Mouse (Mus musculus): Measurements from ENCODE around the gene Sirt3. TPM values are rescaled to one million over a fixed set of nuclear protein-coding genes. Genes with fewer than 3 reads are reported as not detected.
A peak's percentile ranks its signal among the peaks of the same experiment; 100 is the strongest.

Sirt3 gene
- total and polyA plus RNA-seq, 2 experiments from 2014 or later = 71.6 to 75.6 TPM

DNA sequence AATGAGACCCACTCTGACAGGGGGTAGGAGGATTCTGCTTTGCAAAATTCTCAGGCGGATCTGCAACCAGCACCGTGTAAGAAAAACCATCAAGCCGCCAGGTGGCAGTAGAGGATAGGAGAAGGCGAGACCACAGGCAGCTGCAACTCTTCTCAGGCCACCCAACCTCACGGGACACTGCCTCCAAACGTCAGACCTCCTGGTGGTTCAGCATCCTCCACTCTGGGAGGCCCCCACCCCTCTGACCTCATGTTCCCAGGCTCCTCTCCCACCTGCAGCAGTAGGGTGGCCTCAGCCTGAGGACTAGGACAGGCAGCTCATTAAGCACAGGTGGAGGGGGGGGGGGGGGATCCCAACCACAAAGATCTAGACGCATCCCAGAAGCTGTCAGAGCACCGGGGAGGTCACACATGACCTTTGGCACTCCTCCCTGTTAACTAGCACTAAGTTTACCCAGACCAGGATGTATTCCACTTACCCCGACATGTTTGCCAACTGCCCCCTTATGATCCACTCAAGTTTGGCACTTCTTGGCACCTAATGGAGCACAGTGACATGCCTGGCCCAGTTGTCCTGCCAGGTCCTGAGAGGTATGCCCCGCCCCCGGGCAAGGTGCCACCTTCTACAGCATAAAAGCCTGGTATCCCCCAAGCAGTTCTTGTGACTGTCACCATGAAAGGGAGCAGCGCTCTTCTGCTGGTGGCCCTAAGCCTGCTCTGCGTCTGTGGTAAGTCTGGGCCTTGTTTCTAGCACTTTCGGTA, 37.0 kb downstream of the Sirt3 start, which contains the start of gene Scgb1c1:
Gene Scgb1c1, plus strand, starts transcription at position 643 of the 761 bp plus-strand sequence.
- 30% methylated on average over 14 of the region's 14 CpGs for WGBS
- H3K4me3 ChIP-seq (ENCODE audit: low read length) = no peak within 1 kb of the TSS
- H3K4me1 ChIP-seq (ENCODE audit: insufficient read depth, low read length) = no peaks in the 10 kb centered on the region
- no peaks in the 10 kb centered on the region for H3K36me3 ChIP-seq (ENCODE audit: insufficient read depth, low read length)
- DNase-seq (ENCODE audit: low spot score) (peak; percentile 88), ATAC-seq (peak; percentile 88)
- H3K27ac ChIP-seq = no peak within 1 kb of the TSS
- H3K9me3 ChIP-seq (ENCODE audit: low read length) = no peaks in the 10 kb centered on the region
- no peak within 1 kb of the TSS for H3K9ac ChIP-seq (replicated peaks; ENCODE audit: low read length)
- TF ChIP-seq CTCF (IDR thresholded peaks at IDR 0.05; ENCODE audit: low read depth) = peak; percentile 90
- H3K4me2 ChIP-seq (ENCODE audit: low read depth, low read length) = no peak within 1 kb of the TSS
- H3K27me3 ChIP-seq (ENCODE audit: insufficient read depth, low read length) = peaks cover 4% of the 10 kb centered on the region; the same call in 1 of the 2 replicates

DNA sequence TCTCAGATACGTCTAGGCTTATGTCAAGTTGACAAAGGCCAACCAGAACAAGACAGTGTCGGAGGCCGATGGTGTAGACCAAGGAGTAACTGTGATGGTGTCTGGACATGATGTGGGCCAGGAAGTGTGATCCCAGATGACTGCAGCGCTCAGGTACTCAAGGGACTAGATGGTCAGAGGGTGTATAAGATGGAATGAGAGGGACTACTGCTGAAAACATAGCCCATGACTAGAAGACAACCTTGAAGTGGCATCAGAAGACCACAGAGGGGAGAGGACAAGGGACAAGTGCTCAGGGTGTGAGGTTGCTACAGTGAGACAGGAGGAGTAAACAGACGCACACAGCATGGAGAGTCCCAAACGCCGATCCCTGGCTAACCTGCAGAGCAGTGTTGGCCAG, 38.3 kb downstream of the Sirt3 start:
- Histone ChIP-seq H3K27me3 (ENCODE audit: insufficient read depth, low read length) (peaks cover 4% of the 10 kb centered on the region; the same call in 1 of the 2 replicates), H3K9me3 (ENCODE audit: low read length) (no peaks in the 10 kb centered on the region), H3K27ac (no peak overlapping the region), H3K4me1 (ENCODE audit: insufficient read depth, low read length) (no peaks in the 10 kb centered on the region), H3K4me2 (ENCODE audit: low read depth, low read length) (no peak overlapping the region), H3K4me3 (ENCODE audit: low read length) (no peak overlapping the region), H3K36me3 (ENCODE audit: insufficient read depth, low read length) (no peaks in the 10 kb centered on the region), H3K9ac (replicated peaks; ENCODE audit: low read length) (no peak overlapping the region)
- no peak for DNase-seq (ENCODE audit: low spot score)
- no peak for TF ChIP-seq CTCF (IDR thresholded peaks at IDR 0.05; ENCODE audit: low read depth)
- no peak for ATAC-seq
- WGBS = 79% methylated on average over 7 of the region's 7 CpGs

DNA sequence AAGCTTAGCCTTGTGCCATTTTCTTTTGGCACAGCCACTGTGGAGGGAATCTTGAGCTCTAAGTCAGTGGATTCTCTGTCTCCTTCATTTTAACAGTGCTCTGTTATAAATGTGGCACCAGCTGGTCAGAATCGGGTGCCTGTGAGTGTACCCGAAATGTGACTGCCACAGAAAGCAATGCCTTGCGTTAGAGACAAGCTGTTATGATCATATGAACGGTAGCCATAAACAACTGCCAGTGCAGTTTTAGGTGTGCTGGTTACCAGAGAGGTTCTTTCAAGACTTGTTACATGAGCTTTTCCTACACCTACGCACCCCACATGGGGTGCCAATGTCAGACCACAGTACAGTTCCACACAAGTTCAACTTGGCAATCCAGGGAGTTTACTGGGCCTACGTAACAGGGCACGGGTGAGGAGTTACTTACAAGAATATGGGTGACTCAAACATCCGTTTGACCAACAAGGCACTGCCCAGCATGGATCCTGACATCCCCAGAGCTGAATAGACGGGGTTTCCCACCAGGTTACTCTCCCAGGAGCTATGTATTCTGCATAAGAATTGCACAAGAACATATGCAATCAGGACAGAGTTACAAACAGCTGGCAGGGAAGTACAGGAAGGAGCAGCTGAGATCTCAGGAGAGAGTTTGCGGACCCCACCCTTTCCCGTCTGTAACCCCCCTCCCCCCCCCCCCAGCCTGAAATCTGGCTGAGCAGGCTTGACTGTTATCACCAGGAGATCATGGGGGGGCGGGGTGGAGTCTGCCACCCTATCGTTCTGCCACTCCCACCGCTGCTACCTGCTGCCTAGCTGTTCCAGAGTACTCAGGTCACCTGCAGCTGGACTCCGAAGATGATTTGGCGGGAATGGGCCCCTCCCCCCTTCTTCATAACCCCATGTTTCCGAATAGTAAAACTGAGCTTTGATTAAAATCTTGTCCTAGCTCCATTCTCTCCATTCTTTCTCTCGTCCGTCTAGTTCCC, 41.1 kb downstream of the Sirt3 start:
- H3K4me2 ChIP-seq (ENCODE audit: low read depth, low read length) = no peak overlapping the region
- 44% methylated on average over 18 of the region's 19 CpGs for WGBS
- H3K36me3 ChIP-seq (ENCODE audit: insufficient read depth, low read length) = no peaks in the 10 kb centered on the region
- H3K4me3 ChIP-seq (ENCODE audit: low read length) = no peak overlapping the region
- ATAC-seq = no peak
- no peaks in the 10 kb centered on the region for H3K4me1 ChIP-seq (ENCODE audit: insufficient read depth, low read length)
- H3K27me3 ChIP-seq (ENCODE audit: insufficient read depth, low read length) = peaks cover 4% of the 10 kb centered on the region; the same call in 1 of the 2 replicates
- no peak for TF ChIP-seq CTCF (IDR thresholded peaks at IDR 0.05; ENCODE audit: low read depth)
- no peaks in the 10 kb centered on the region for H3K9me3 ChIP-seq (ENCODE audit: low read length)
- H3K27ac ChIP-seq = no peak overlapping the region
- DNase-seq (ENCODE audit: low spot score) = no peak
- no peak overlapping the region for H3K9ac ChIP-seq (replicated peaks; ENCODE audit: low read length)

DNA sequence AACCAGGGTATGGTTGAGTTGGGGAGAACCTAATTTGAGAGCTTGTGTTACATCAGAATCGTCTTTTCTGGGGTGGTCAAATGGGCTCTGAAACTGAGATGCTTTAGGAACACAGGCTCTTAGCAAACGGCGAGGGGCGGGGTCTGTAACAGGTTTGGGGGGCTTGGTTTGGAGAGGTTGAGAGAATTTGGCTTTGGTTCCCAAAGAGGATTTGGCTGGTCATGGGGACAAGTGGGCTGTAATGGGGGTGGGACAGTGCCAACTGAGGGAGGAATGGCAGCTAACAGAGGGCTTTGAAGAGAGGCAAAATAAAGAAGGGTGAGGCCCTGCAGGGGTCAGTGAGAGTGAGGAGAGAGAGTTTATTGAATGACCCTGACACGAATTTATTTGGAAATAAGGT, 42.6 kb downstream of the Sirt3 start:
- H3K27me3 ChIP-seq (ENCODE audit: insufficient read depth, low read length) = peaks cover 4% of the 10 kb centered on the region; the same call in 1 of the 2 replicates
- DNase-seq (ENCODE audit: low spot score) (no peak), ATAC-seq (no peak)
- no peaks in the 10 kb centered on the region for H3K36me3 ChIP-seq (ENCODE audit: insufficient read depth, low read length)
- WGBS = 57% methylated on average over 5 of the region's 5 CpGs
- H3K9me3 ChIP-seq (ENCODE audit: low read length) = no peaks in the 10 kb centered on the region
- H3K9ac ChIP-seq (replicated peaks; ENCODE audit: low read length) = no peak overlapping the region
- H3K4me3 ChIP-seq (ENCODE audit: low read length) = no peak overlapping the region
- no peak for TF ChIP-seq CTCF (IDR thresholded peaks at IDR 0.05; ENCODE audit: low read depth)
- no peak overlapping the region for H3K27ac ChIP-seq
- H3K4me1 ChIP-seq (ENCODE audit: insufficient read depth, low read length) = no peaks in the 10 kb centered on the region
- H3K4me2 ChIP-seq (ENCODE audit: low read depth, low read length) = no peak overlapping the region

DNA sequence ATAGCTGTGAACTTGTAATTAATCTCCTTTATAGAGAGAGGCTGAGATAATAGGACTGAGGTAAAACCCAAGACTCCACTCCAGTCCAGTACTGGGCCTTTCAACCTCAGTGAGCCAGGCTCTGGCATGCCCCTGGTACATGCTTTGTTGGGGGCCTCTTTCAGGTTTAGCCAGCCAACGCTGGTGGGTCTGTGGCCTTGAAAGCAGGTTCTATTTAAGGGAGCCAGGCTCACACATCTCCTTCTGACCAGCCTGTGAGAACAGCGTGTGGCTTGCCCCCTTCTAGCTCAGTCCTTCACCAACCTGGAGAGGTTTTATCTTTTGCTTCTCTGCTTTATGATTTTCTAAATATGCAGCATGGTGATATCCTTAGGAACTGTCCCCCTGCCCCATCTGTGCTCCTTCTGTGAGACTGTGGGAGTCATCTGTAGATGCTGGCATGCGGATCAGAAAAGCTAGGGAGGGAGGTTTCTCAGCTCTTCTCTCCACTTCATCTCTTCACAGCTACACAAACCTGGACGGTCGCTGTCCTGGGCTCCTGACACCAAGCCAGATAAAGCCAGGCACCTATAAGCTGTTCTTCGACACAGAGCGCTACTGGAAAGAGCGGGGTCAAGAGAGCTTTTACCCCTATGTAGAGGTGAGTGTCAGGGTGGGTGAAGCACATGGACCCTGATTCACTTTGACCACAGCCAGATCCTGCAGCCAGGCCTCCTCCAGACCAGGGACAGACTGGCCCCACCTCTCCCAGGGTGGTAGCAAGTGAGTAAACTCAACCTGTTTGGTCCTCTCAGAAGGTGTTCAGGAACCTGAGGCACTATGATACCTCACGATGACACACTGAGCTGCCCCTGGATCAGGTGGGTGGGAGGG, 45.6 kb downstream of the Sirt3 start:
- no peak overlapping the region for H3K27ac ChIP-seq
- no peaks in the 10 kb centered on the region for H3K4me1 ChIP-seq (ENCODE audit: insufficient read depth, low read length)
- H3K4me3 ChIP-seq (ENCODE audit: low read length) = no peak overlapping the region
- DNase-seq (ENCODE audit: low spot score) (no peak), ATAC-seq (no peak)
- H3K9ac ChIP-seq (replicated peaks; ENCODE audit: low read length) = no peak overlapping the region
- peaks cover under 1% of the 10 kb centered on the region; the same call in 1 of the 2 replicates for H3K27me3 ChIP-seq (ENCODE audit: insufficient read depth, low read length)
- no peaks in the 10 kb centered on the region for H3K9me3 ChIP-seq (ENCODE audit: low read length)
- no peaks in the 10 kb centered on the region for H3K36me3 ChIP-seq (ENCODE audit: insufficient read depth, low read length)
- WGBS = 83% methylated on average over 9 of the region's 9 CpGs
- no peak for TF ChIP-seq CTCF (IDR thresholded peaks at IDR 0.05; ENCODE audit: low read depth)
- H3K4me2 ChIP-seq (ENCODE audit: low read depth, low read length) = no peak overlapping the region

DNA sequence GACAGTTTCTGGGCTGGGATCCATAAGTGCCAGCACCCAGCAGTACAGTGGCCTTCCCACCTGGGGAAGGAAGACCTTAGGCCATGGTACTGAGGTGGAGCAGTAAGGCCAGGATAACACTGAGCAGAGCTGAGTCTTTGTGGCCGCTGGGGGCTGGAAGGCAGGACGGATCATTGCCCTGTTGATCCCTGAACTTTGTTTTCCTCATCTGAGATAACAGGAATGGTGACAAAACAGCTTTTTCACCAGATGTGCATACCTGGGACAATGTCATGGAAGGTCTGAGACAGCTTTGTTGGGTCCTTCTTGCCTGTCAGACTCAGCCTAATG, 46.4 kb downstream of the Sirt3 start:
- 81% methylated on average over 2 of the region's 2 CpGs for WGBS
- DNase-seq (ENCODE audit: low spot score) = no peak
- no peak for TF ChIP-seq CTCF (IDR thresholded peaks at IDR 0.05; ENCODE audit: low read depth)

More for the DNA sequence above, 46.4 kb downstream of the Sirt3 start:
- no peak overlapping the region for H3K27ac ChIP-seq
- no peaks in the 10 kb centered on the region for H3K36me3 ChIP-seq (ENCODE audit: insufficient read depth, low read length)
- no peaks in the 10 kb centered on the region for H3K9me3 ChIP-seq (ENCODE audit: low read length)
- H3K4me3 ChIP-seq (ENCODE audit: low read length) = no peak overlapping the region
- H3K4me2 ChIP-seq (ENCODE audit: low read depth, low read length) = no peak overlapping the region
- no peaks in the 10 kb centered on the region for H3K4me1 ChIP-seq (ENCODE audit: insufficient read depth, low read length)
- H3K9ac ChIP-seq (replicated peaks; ENCODE audit: low read length) = no peak overlapping the region
- no peaks in the 10 kb centered on the region for H3K27me3 ChIP-seq (ENCODE audit: insufficient read depth, low read length)
- no peak for ATAC-seq

All from hindbrain, postnatal 0 days (tissue).